Mouse (Mus musculus) olfactory bulb, adult 2 months (tissue): ENCODE data around the gene Kmo.

Experiments used
- CTCF ChIP-seq: fragments of 200-500 bp; IDR thresholded peaks from 2 replicates; pipeline ENCODE4 v1.5.1; 2012; ENCODE audit warnings: low read depth, mild to moderate bottlenecking, low read length, moderate library complexity; ENCODE audit not compliant: insufficient read depth
- POLR2A ChIP-seq: fragments of 200-500 bp; IDR thresholded peaks from 2 replicates; pipeline ENCODE4 v1.6.1; 2012; ENCODE audit warnings: mild to moderate bottlenecking, low read depth, low read length, moderate library complexity; ENCODE audit not compliant: insufficient read depth

DNA sequence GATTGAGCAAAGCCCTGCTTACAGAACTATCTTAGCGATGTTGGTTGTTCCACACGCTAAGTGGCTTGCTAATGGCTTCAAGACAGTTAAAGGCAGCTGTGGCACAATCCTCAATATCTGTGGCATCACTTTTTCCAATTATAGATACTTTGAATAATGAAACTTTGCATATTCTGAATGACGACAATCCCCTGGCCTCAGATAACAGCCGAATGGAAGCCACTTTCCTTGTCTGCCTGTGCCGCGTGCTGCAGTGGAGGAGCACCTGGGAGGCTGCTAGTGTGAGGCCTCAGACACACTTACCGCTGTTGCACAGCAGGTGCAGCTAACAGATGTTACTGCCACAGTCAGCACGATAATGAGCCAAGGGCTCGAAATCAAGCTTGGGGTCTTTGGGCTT, 5.2 kb upstream of the Kmo start:
- no peak for TF ChIP-seq CTCF
- no peak for TF ChIP-seq POLR2A
